Mouse (Mus musculus): Measurements from ENCODE around the gene Svs4. TPM values are rescaled to one million over a fixed set of nuclear protein-coding genes. Genes with fewer than 3 reads are reported as not detected.

The Svs4 gene
- total RNA-seq (2023) = not detected

GRCm38 (mm10) chr2:164278359-164278758 lies at the start of gene Svs4:
Gene Svs4, minus strand, starts transcription at chr2:164278459.

GRCm38 (mm10) chr2:164316451-164316850 lies 38.2 kb upstream of the Svs4 start, which contains the start of gene Svs6:
Gene Svs6, plus strand, starts transcription at chr2:164316751.

GRCm38 (mm10) chr2:164288968-164289367 lies 10.7 kb upstream of the Svs4 start, which contains the start of gene Svs3a:
Gene Svs3a, plus strand, starts transcription at chr2:164289268.

GRCm38 (mm10) chr2:164256540-164256939 lies 21.7 kb downstream of the Svs4 start, which contains the start of gene Svs3b:
Gene Svs3b, minus strand, starts transcription at chr2:164256640.

GRCm38 (mm10) chr2:164238366-164238765 lies 39.9 kb downstream of the Svs4 start, which contains the start of gene Svs2:
Gene Svs2, minus strand, starts transcription at chr2:164238466.

Other genes with a start within 250 kb of the Svs4 start
- 355 TPM for gene Stk4, start 208.1 kb downstream of the Svs4 start, total RNA-seq (2023)
- gene Tomm34, start 207.3 kb downstream of the Svs4 start, total RNA-seq (2023) = 68.3 TPM
- gene Kcns1, start 107.3 kb downstream of the Svs4 start, total RNA-seq (2023) = not detected
- gene Wfdc5, start 95.7 kb downstream of the Svs4 start, total RNA-seq (2023) = not detected
- not detected for gene Wfdc12, start 87.9 kb downstream of the Svs4 start, total RNA-seq (2023)
- not detected for gene Wfdc15a, start 78.3 kb downstream of the Svs4 start, total RNA-seq (2023)
- gene Wfdc15b, start 56.8 kb downstream of the Svs4 start, total RNA-seq (2023) = not detected
- not detected for gene Svs2, start 40.0 kb downstream of the Svs4 start, total RNA-seq (2023)
- not detected for gene Svs3b, start 21.8 kb downstream of the Svs4 start, total RNA-seq (2023)
- gene Svs3a, start 10.8 kb upstream of the Svs4 start, total RNA-seq (2023) = not detected
- gene Svs6, start 38.3 kb upstream of the Svs4 start, total RNA-seq (2023) = not detected
- not detected for gene Svs5, start 54.3 kb upstream of the Svs4 start, total RNA-seq (2023)
- 7.1 TPM for gene Slpi, start 110.6 kb upstream of the Svs4 start, total RNA-seq (2023)
- not detected for gene Rbpjl, start 124.7 kb upstream of the Svs4 start, total RNA-seq (2023)
- gene Matn4, start 126.7 kb upstream of the Svs4 start, total RNA-seq (2023) = not detected
- gene Sdc4, start 165.4 kb upstream of the Svs4 start, total RNA-seq (2023) = 12.5 TPM
- gene Sys1, start 178.5 kb upstream of the Svs4 start, total RNA-seq (2023) = 55.4 TPM
- gene Gm20458, start 182.5 kb upstream of the Svs4 start, total RNA-seq (2023) = 0.56 TPM
- gene Trp53tg5, start 195.3 kb upstream of the Svs4 start, total RNA-seq (2023) = not detected
- gene Dbndd2, start 207.6 kb upstream of the Svs4 start, total RNA-seq (2023) = 4.5 TPM
- 67.9 TPM for gene Pigt, start 219.1 kb upstream of the Svs4 start, total RNA-seq (2023)

Data from CD4-positive naive resting alpha-beta T cell, adult 76 days (primary cell).